Mouse (Mus musculus): ENCODE data around the gene Hist1h2ak.
A peak's percentile ranks its signal among the peaks of the same experiment; 100 is the strongest.
"Not testable (repeated sequence)": the region's sequence is repeated elsewhere in the genome, so short reads cannot be mapped to it uniquely, and the experiment has no call there.

The Hist1h2ak gene

DNA sequence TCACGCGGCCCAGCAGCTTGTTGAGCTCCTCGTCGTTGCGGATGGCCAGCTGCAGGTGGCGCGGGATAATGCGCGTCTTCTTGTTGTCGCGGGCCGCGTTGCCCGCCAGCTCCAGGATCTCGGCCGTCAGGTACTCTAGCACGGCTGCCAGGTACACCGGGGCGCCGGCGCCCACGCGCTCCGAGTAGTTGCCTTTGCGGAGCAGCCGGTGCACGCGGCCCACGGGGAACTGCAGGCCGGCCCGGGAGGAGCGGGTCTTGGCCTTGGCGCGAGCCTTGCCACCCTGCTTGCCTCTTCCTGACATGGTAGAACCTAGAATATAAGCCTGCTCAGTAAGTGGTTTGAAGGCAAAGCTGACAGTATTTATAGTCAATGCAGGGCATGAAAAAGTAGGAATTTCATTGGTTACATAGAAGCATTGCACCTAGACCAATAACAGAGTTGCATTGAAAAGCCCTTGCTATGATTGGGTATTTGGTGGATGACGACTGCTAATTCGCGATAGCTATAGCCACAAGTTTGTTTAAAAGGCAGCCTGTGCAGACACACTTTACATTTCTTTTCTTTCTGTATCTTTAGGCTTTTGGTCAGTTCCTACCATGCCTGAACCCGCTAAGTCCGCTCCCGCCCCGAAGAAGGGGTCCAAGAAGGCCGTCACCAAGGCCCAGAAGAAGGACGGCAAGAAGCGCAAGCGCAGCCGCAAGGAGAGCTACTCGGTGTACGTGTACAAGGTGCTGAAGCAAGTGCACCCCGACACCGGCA, at the start of gene Hist1h2ak, which contains the start of gene Hist1h2bn:
TSS of gene Hist1h2ak (minus strand) at position 304 of the 762 bp plus-strand sequence.
TSS of gene Hist1h2bn (plus strand) at position 600 of the 762 bp plus-strand sequence.
- peak; percentile 65 to 72 for DNase-seq

DNA sequence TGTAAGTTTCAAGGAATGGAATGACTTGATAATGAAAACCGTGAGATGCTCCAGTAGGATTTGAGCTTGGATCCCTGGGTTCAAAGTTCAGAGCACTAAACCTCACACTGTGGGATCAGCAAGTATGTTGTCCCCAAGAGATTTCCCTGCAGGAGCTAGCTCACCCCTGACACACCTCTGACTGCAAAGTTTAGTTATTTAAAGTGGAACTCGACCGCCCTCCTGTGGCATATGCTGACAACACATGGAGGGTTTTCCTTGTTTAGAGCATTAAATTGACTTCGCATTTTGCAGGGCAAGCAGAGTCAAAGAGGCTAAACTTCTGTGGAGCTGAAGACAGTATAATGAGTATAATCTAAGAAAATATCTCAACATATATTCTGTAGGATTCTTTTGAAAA, 49.4 kb upstream of the Hist1h2ak start:
- DNase-seq: not testable (repeated sequence)

DNA sequence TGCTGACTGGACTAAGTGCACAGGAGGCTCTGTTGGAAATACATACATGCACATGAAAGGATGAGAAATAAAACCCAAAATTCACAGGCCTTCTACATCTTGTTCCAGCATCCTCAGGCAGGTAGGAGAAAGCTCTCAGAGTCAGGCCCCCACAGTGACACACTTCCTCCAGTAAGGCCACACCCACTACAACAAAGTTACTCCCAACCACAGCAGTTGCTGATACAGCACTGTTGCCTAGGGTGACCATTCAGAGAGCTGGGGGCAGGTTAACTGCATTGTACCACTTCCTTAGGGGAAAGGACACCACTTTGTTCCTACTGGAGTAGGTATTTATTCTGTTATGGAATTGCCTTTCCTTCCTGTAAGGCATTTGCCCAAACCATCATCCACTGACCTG, 43.5 kb upstream of the Hist1h2ak start:
- DNase-seq: not testable (repeated sequence)

DNA sequence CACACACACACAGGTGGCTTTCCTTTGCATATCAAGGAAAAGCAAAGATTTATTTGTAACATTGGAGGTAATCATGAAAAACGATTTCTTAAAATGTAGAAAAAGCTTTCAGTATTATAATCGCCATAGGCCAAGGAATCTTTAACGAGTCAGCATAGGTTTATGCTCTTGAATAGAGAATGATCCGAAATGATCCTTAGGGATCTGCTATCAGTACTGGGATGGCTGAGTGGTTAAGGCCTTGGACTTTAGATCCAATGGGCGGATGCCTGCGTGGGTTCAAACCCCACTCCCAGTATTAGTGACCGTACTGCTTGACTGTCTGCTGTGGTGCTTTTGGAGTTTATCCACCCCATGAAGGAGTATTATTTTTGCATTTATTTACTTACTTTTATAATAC, 42.0 kb upstream of the Hist1h2ak start:
- no peak for DNase-seq

DNA sequence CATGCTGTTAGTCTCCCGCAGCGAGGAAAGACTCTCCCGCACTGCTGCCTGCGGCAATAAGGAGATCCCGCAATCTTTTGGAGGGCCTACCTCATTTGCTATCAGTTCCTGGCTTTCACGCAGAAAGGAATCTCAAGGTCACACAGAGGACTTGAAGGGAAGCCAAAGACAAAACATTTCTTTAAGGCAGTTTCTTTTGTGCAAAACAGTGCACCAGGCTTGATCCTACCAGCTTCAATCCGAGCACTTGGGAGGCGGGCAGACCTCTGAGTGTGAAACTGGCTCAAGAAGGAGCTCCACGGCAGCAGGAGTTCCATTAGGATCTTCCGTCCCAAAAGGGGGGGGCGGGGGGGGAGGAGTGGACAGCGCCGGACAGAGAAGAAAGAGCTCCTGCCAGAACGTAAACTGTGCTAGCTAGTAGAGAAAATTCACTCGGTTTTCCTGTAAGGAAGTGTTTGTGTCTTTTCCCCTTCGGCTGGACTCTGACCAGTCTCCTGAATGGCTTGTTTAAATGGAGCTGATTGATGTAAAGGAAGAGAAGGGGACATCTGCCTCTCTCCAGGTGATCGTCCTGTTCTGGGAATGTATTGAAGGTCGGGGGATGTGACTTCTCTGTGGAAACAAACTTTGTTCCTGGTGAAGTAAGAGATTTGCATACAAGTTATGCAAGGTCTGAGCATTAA, 37.1 kb upstream of the Hist1h2ak start:
- no peak for DNase-seq

DNA sequence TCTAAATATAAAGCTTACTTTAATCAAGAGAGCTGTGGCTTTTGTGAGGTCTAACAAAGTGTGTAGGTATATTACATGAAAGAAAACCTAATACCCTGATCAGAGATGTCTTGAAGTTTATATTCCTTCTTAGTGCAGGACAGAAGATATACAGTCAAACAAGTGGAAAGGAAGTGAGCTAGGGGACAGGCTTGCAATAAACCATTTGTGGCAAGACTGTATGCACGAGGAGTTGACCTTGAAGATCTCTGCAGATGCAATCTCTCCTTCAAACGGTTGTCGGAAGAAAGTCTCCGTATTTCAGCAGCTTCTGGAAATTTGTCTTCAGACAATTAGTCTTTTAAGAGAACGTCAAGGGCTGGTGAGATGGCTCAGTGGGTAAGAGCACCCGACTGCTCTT, 36.3 kb upstream of the Hist1h2ak start:
- no peak for DNase-seq

DNA sequence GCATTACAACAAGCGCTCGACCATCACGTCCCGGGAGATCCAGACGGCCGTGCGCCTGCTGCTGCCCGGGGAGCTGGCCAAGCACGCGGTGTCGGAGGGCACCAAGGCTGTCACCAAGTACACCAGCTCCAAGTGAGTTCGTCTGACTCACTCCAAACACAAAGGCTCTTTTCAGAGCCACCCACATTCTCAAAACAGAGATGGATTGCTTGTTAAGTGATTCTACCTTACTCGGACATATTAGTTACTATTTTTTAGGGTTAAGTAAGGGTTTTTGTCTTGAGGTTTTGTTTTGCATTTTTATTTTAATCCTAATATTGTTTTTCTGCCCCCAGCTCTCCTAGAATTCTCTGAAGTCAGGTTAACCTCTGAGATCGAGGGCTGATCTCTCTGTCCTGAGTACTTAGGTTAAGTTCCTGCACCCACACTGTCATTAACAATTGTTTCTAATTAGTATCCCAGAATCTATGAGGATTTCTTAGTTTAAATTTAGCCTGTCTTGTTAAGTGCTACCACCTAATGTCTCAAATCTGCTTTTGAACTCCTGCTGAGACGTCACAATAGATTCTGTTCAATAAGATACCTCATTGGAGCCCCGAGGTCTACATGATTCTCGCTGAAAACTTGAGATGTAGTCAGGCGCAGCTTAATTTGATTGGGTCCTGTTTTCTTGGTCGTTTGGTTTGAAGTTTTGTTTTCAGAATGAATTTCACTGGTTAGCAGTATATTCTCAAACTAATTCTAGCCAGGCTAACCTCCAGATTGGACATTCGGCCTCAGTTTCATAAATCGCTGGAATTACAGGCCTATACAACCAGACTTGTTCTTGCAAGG, 34.4 kb upstream of the Hist1h2ak start:
- no peak for DNase-seq

DNA sequence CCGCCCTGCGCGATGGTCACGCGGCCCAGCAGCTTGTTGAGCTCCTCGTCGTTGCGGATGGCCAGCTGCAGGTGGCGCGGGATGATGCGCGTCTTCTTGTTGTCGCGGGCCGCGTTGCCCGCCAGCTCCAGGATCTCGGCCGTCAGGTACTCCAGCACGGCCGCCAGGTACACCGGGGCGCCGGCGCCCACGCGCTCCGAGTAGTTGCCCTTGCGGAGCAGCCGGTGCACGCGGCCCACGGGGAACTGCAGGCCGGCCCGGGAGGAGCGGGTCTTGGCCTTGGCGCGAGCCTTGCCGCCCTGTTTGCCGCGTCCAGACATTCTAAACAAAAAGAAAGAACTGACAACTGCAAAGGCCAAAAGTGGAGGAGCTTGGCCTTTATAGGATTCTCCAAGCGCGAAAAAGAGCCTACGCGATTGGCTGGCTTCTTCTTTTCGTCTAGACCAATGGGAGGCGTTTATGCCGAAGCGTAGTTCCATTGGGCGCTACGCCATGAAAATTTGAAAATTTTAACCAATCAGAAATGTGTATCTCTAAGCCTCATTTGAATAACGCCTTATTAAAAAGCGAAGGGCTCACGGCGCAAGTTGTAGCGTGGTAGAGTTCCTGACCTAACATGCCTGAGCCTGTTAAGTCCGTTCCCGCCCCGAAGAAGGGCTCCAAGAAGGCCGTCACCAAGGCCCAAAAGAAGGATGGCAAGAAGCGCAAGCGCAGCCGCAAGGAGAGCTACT, 33.4 kb upstream of the Hist1h2ak start, which contains the start of the genes Hist1h2an and Hist1h2bp:
TSS of gene Hist1h2an (minus strand) at position 320 of the 731 bp plus-strand sequence.
TSS of gene Hist1h2bp (plus strand) at position 563 of the 731 bp plus-strand sequence.
- DNase-seq: peak; percentile 90

DNA sequence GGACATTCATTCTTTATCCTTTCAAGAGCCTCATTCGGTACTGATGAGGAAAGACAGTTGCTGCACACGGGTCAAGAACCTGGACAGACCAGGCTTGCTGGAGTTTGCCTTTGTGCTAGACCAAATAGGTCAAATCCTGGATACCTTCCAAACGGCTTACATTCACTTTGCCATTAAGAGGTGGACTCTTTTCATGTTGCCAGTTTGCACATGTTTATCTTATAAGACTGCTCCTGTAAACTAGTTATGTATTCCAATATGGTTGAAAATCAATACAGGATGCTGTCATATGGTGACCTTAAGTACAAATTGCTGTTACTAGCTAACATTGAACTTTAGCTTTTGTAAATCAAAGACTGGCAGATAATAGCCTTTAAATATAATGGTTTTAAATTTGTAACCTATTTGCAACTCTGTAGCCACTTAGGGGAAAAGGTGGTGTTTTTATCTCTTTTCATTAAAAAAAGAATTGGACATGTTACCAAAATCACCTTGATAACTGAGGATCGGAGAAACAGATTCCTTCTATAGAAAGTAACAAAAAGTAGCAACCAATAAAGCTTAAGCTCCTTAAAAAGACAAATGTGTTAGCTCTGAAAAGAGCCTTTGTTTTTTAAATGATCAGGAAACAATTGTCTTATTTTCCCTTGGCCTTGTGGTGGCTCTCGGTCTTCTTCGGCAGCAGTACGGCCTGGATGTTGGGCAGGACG, 32.7 kb upstream of the Hist1h2ak start:
- DNase-seq: no peak

DNA sequence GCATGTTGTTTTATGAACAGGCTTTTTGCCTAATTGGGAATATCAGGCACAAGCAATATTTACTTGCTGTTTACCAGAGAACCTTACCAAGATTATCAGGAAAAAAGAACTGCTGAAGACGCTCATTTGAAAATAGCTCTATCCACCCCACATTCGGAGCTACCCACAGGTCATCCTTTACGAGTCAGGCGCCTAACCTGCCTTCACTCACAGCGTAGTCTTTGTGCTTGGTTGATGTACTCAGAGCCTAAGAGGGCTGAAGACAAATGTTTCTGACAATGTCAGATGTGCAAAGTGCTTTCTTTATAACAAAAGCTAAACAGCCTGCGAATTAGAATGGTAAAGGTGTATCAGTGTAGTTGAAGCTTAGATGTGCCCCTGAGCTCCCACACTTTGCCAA, 30.7 kb upstream of the Hist1h2ak start:
- no peak for DNase-seq

DNA sequence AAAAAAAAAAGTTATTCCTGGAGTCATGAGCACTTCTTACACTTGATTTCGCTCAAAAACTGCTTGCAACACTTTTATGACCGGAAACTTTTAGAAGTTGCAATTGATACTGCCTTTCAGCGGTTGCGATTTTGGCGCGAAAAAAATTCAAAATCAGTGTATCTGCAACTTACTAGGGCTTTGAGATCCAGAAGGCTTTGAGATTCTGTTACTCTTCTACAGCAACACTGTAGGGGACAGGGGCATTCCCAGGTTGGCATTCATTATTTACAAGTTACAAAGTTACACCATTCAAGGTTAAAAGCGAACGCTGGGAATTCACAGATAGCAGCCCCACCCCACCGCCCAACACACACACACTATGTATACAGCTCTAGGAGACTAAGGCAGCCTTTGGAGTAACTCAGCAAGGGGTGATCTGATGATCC, 30.1 kb upstream of the Hist1h2ak start:
- peak in 1 of 2 experiments; percentile 20 for DNase-seq

DNA sequence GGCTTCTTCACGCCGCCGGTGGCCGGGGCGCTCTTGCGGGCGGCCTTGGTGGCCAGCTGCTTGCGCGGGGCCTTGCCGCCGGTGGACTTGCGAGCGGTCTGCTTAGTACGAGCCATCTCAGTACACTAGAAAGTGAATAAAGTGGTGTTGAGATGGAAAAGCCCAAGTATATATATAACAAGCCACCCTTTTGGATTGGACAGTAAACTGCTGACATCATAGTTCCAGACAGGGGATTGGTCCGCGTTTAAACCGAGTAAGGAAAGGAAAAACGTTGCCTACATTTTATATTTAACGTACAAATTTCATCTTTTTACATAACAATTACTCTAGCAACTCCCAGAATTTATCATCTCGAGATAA, 29.6 kb upstream of the Hist1h2ak start, which contains the start of gene Hist1h3i:
TSS of gene Hist1h3i (minus strand) at position 116 of the 363 bp plus-strand sequence.
- peak; percentile 54 to 62 for DNase-seq

DNA sequence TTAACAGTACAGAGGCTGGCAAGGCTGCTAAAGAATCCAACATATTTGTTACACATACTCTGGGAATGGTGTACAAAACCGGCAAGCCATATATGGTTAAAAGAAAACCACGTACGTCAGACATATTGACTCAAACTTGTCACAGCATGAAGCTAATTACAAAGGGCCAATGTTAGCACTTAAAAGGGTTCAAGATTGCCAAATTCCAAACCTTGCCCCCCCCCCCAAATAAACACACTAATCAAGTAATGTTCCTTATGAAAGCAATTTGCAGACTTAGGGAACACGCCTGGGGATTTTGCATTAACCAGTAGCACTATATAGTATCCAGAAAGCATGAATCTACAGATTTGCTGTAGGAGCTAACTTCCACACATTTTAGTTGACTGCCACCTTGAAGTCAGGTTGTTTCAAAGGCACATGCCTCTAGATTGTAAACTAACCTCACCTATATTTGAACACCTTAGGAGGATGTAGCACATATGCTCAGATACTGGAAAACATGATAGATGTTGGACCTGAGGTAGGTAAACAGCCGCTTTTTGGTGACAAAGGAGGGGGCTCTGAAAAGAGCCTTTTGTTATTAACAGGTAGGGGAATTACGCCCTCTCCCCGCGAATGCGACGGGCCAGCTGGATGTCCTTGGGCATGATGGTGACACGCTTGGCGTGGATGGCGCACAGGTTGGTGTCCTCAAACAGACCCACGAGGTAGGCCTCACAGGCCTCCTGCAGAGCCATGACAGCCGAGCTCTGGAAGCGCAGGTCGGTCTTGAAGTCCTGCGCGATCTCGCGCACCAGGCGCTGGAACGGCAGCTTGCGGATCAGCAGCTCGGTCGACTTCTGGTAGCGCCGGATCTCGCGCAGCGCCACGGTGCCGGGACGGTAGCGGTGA, 29.0 kb upstream of the Hist1h2ak start:
- DNase-seq: peak; percentile 23 to 24

DNA sequence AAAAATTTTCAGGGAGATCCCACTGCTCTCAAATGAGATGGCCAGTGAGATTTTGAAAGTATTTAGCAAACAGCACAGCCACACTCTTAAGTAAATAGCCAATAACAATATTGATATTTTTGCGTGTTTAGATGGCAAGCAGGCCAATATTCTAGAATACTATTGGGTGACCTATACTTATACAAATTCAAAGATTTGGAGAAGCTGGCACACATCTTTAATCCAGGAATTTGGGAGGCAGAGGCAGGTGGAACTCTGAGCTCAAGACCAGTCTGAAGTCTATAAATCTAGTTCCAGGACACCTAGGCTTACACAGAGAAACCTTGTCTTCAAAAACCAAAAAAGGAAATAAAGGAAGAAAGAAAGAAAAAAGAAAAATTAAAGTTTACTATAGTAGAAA, 28.0 kb upstream of the Hist1h2ak start:
- no peak for DNase-seq

DNA sequence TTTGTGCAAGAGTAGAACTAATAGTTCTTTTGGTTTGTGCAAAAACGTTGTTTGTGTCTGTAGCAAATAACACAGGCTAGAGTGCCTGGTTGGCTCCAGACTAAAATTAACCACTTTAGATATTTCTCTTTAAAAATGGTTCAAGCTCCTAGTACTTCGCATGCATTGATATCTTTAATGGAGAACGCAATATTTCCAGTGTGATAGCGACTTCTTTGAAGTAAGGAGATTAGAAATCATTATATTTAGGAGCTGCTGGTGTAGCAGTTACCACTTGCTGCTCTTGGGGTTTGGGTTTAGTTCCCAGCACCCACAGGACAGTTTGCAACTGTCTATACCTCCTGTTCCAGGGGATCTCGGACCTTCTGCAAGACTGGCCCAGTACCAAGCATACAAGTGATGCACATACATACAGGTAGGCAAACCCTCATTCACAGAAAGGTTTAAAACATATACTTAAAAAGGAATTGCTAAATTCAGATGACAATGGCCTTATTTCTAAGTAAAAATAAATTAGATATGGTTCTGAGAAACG, 27.5 kb upstream of the Hist1h2ak start:
- no peak for DNase-seq

DNA sequence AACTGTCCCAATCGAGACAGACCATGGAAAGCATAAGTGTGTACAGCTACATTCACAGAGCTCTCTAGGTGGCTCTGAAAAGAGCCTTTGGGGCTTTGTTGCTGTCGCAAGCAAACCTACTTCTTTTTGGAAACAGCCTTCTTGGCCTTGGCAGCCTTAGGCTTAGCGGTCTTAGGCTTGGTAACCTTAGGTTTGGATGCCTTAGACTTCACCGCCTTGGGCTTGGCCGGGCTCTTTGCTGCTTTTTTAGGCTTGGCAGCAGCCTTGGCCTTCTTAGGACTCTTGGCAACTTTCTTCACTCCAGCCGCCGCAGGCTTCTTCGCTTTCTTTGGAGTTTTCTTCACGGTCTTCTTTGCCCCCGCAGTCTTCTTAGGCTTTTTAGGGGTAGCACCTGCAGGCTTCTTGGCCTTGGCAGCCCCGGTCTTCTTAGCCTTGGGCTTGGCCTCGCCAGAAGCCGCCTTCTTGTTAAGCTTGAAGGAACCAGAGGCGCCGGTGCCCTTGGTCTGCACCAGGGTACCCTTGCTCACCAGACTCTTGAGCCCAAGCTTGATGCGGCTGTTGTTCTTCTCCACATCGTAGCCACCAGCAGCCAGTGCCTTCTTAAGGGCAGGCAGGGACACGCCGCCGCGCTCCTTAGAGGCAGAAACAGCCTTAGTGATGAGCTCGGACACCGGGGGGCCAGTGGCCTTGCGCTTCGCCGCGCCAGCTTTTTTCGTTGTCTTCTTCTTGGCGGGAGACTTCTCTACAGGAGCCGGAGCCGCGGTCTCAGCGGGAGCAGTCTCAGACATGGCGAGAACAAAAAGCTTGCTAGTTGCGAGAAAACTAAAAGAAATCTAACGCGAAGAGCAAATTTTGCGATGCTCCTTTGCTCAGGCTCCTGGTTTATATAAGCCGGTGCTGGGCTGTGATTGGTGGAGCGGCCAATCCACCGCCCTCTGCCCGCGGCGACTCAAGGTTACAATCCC, 26.4 kb upstream of the Hist1h2ak start, which contains the start of gene Hist1h1b:
TSS of gene Hist1h1b (minus strand) at position 859 of the 965 bp plus-strand sequence.
- DNase-seq: peak; percentile 69 to 70

DNA sequence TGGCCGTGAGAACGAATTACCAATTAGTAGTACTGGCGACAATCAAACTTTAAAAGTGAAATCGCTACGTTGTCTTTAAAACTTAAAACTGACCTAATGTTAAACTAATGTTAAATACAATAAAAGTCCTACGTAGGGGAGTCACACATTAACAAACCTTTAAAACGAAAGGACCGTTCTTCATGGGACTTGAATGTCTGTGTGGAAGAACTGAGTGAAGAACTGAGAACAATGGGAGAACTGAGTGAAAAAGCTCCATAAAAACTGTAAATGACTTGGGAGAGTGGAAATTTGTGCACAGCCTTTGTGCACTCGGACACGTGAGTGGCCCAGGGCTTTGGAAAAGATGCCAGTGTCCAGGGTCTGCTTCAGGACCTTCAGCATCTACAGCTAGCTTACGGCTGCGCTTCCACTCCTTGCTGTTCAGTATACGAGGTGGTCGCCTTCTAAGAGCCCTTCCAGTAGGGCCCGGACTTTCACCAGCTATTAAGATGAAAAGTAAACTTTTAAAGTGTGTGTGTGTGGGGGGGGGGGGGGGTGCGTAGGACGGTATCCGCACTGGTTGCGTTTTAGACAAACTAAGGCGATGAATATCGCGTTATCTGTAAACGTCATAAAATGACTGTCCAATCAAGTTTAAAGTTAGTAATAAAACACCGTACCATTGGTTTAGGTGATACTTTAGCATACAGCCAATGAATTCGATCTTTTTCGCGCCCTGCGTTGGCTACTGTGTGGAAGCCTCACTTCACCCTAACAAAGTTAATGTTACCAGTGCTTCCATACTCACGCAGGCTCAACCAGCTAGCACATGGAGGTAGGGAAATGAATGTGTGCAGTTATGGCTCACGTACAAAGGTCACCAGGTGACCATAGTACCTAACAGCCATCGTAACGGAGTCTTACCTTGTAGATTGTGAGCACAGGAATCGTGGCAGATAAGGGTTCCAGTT, 25.5 kb upstream of the Hist1h2ak start:
- peak; percentile 62 to 75 for DNase-seq

DNA sequence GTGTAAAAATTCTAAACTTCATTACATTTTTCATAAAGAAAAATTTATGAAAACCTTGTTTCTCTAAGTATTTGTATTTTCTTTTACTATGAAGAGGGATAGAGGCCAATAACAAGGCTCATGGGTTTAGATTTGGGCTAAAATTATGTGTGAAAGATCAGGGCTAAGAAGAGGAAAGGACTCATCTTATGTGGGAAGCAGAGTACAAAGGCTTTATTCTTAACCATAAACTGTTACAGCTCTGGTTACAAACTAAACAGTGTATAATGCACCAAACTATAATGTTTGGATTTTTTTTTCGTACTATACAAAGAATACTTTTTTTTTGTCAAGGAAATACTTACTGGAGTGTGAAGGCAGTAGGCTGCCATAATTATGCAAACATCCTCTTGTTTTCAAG, 2.1 kb upstream of the Hist1h2ak start:
- no peak for DNase-seq

All from lung, postnatal 4 days (tissue).